Mouse (Mus musculus) forebrain, embryonic 12.5 days (tissue): ENCODE results near the gene Dgkg. TPM values are rescaled to one million over a fixed set of nuclear protein-coding genes. Genes with fewer than 3 reads are reported as not detected.

Experiments used
- ATAC-seq: fragments of 200-750 bp; cut with Nextera tagmentation; 2 replicates; pipeline ENCODE4 v1.8.0; 2017; ENCODE audit warnings: moderate TSS enrichment; ENCODE audit not compliant: low FRiP score
- H3K27ac ChIP-seq: fragments of 300-500 bp; sonication (generic); 2 replicates; pipeline ENCODE4 v1.5.1; 2016; ENCODE audit warnings: mild to moderate bottlenecking
- H3K27me3 ChIP-seq: fragments of 300-500 bp; sonication (generic); 2 replicates; pipeline ENCODE4 v1.6.1; 2016; ENCODE audit warnings: mild to moderate bottlenecking
- H3K36me3 ChIP-seq: fragments of 300-500 bp; sonication (generic); replicated peaks from 2 replicates; pipeline ENCODE4 v1.6.1; 2016; ENCODE audit warnings: mild to moderate bottlenecking
- H3K4me1 ChIP-seq: fragments of 300-500 bp; sonication (generic); 2 replicates; pipeline ENCODE4 v1.6.1; 2016
- H3K4me2 ChIP-seq: fragments of 300-500 bp; sonication (generic); 2 replicates; pipeline ENCODE4 v1.6.1; 2016; ENCODE audit warnings: mild to moderate bottlenecking, moderate library complexity
- H3K4me3 ChIP-seq: fragments of 300-500 bp; sonication (generic); replicated peaks from 2 replicates; pipeline ENCODE4 v1.5.1; 2016; ENCODE audit warnings: mild to moderate bottlenecking
- H3K9ac ChIP-seq: fragments of 300-500 bp; sonication (generic); 2 replicates; pipeline ENCODE4 v1.6.1; 2016; ENCODE audit warnings: mild to moderate bottlenecking
- H3K9me3 ChIP-seq: fragments of 300-500 bp; sonication (generic); 2 replicates; pipeline ENCODE4 v1.6.1; 2016
- WGBS: fragments of 180-500 bp; shearing (Covaris S2); methylation state at CpG from one replicate; pipeline ENCODE4 v1.1.7; 2016; 5-methylcytosine and 5-hydroxymethylcytosine counted together
- polyA plus RNA-seq: library from polyadenylated mRNA; unstranded; fragments of >200 nt; fragmentation: Nextera tagmentation; extraction: Ambion mirVana; gene quantifications from 2 replicates; pipeline ENCODE4 v1.2.1, GENCODE M21; 2016

Dgkg gene
- polyA plus RNA-seq, 1 experiment from 2014 or later: 0.17 TPM

DNA sequence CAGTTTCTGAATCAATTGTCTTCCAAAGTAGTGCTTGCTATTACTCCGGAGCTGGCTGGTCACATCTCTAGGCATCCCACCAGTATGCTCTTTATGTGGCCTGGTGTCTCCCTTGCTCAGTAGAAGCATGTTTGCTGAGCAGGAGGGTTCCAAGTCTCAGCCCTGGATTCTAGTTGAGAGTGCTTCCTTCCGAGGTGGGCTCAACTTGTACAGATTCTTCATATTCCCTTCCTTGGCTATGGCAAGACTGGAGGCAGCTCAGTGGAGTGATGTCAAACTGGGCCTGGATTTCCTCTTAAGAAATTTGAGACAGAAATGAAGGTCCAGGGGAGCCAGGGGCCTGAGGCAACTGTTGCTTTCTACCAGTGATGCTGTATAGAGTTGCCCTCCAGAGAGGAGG, 189.9 kb downstream of the Dgkg start:
- no peak for ATAC-seq
- 90% methylated on average over 2 of the region's 2 CpGs for WGBS

DNA sequence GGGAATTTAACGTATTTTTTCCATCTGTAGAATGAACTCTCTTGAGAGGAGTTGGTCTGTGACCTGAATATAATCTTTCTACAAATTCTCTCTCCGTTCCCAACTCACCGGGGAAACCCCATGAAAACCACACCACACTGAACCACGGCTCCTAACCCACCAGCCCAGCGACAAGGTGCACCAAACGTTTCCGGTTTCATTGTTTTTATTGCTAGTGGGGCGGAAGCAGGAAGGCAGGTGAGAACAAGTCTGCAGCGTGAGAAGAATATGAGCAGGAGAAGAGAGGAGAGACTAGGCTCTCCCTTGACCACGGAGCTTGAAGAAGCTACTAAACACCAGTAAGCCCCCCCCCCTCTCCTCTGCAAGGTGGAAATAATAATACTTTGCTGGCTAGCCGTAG, 190.6 kb downstream of the Dgkg start:
- no peaks in the 10 kb centered on the region for H3K27me3 ChIP-seq
- no peak overlapping the region for H3K27ac ChIP-seq
- WGBS: 89% methylated on average over 11 of the region's 11 CpGs
- no peak overlapping the region for H3K4me2 ChIP-seq
- H3K4me1 ChIP-seq: no peaks in the 10 kb centered on the region
- no peak for ATAC-seq
- H3K4me3 ChIP-seq: no peak overlapping the region
- H3K9ac ChIP-seq: no peak overlapping the region
- no peaks in the 10 kb centered on the region for H3K9me3 ChIP-seq
- no peaks in the 10 kb centered on the region for H3K36me3 ChIP-seq

More for the DNA sequence above, 189.9 kb downstream of the Dgkg start:
- no peaks in the 10 kb centered on the region for H3K36me3 ChIP-seq
- no peaks in the 10 kb centered on the region for H3K4me1 ChIP-seq
- H3K4me2 ChIP-seq: no peak overlapping the region
- no peaks in the 10 kb centered on the region for H3K27me3 ChIP-seq
- no peak overlapping the region for H3K4me3 ChIP-seq
- H3K9me3 ChIP-seq: no peaks in the 10 kb centered on the region
- H3K27ac ChIP-seq: no peak overlapping the region
- no peak overlapping the region for H3K9ac ChIP-seq

DNA sequence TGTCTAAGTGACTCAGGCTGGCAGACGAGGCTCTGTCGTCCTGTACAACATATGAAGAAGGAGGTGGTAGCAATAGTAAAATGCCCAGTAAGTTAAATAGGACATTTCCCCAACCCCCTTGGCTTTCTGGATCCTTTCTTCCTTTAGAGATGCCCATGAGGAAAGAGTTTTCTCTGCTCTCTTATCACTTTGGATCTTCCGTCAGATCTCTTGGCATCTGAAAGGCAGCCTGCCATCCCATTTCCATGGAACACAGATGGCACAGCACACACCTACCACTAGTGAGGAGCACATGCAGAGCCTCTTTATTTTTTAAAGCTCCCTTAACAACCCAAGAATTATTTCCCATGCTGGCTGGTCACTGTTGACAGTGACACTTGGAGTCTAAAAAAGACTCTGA, 194.8 kb downstream of the Dgkg start:
- Histone ChIP-seq H3K9ac (no peak overlapping the region), H3K4me3 (no peak overlapping the region), H3K9me3 (no peaks in the 10 kb centered on the region), H3K27me3 (no peaks in the 10 kb centered on the region), H3K36me3 (no peaks in the 10 kb centered on the region), H3K27ac (no peak overlapping the region), H3K4me2 (no peak overlapping the region), H3K4me1 (no peaks in the 10 kb centered on the region)
- ATAC-seq: no peak
- WGBS: 88% methylated on average over 3 of the region's 3 CpGs

DNA sequence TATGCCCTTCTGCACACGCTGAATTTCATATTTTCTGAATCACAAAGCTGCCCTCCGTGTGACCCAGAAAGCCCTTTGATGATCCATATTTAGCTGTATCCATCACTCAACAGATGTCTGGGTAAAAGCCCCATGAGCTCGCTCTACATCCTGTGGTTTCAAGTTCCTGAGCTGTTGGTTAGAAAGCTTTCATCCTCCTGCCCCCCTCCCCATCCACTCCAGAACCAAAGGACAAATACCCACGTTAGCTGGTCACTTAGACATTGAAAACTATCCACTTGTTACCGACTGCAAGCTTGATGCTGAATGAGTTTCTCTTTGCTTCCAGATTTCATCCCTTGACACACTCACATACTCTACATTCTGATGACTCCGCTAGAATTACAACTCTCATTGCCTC, 195.3 kb downstream of the Dgkg start:
- Histone ChIP-seq H3K9ac (no peak overlapping the region), H3K27me3 (no peaks in the 10 kb centered on the region), H3K4me3 (no peak overlapping the region), H3K36me3 (no peaks in the 10 kb centered on the region), H3K9me3 (no peaks in the 10 kb centered on the region), H3K4me2 (no peak overlapping the region), H3K4me1 (no peaks in the 10 kb centered on the region), H3K27ac (no peak overlapping the region)
- 83% methylated on average over 6 of the region's 6 CpGs for WGBS
- ATAC-seq: no peak

DNA sequence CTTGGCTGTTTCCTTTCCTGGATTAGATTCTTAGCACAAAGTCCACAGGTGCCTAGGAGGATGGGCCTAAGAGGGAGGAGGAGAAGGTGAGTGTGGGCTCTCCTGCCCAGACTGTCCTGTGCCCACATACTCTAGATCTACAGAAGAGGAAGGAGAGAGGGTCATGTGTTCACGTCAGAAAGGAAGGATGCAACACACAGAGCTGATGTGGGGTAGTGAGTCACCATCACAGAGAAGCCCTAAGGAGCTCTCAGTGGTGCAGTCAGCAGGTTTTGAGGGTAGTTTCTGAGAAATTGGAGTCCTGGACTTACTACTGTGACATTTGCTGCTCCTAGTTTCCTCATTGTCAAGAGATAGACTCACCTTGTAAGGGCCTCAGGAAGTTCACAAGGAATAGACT, 196.1 kb downstream of the Dgkg start:
- no peak overlapping the region for H3K4me3 ChIP-seq
- H3K4me1 ChIP-seq: no peaks in the 10 kb centered on the region
- H3K27me3 ChIP-seq: no peaks in the 10 kb centered on the region
- no peak overlapping the region for H3K27ac ChIP-seq
- no peak for ATAC-seq
- no peaks in the 10 kb centered on the region for H3K36me3 ChIP-seq
- 89% methylated on average over 1 of the region's 1 CpGs for WGBS
- no peak overlapping the region for H3K4me2 ChIP-seq
- H3K9me3 ChIP-seq: no peaks in the 10 kb centered on the region
- no peak overlapping the region for H3K9ac ChIP-seq

DNA sequence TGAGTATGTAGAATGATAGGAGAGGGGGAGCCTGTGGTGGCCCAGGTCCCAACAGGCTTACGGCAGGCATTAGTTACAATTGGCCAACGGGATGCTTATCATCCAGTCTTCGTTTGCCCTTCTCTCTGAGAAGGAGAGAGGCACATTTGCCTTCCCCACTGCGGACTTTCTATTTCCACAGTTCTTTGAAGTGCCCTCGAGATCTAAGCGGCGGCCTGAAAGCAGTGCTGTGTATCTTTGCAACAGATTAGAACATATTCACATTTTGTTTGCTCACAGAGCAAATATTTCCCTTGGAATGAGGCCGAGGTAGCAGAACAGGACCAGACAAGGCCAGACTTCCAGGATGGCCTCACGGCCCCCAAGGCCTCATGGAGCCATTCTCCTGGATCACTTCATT, 204.9 kb downstream of the Dgkg start:
- 88% methylated on average over 9 of the region's 9 CpGs for WGBS
- Histone ChIP-seq H3K27me3 (peaks cover 3% of the 10 kb centered on the region; the same call in 1 of the 2 replicates), H3K4me1 (no peaks in the 10 kb centered on the region), H3K36me3 (no peaks in the 10 kb centered on the region), H3K9ac (no peak overlapping the region), H3K27ac (no peak overlapping the region), H3K4me3 (no peak overlapping the region), H3K4me2 (no peak overlapping the region), H3K9me3 (no peaks in the 10 kb centered on the region)
- no peak for ATAC-seq

DNA sequence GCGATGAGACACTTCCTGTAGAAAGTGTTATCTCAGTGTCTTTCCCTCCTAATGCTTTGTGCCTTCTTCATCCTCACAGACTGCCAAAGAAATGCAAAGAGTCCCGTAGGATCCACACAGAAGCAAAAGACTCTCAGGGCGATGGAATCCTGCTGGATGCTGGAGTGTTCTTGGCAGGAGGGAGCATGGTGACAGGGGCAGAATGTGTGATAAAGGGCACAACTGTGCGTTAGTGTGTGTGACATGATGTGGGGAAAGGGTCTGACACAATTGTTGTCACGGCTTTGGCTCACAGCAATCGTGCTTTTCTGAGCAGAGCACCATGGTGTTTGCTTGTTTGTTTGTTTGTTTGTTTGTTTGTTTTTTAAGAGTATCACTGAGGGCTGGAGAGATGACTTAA, 208.9 kb downstream of the Dgkg start:
- ATAC-seq: no peak
- Histone ChIP-seq H3K4me2 (no peak overlapping the region), H3K9me3 (no peaks in the 10 kb centered on the region), H3K4me1 (no peaks in the 10 kb centered on the region), H3K9ac (no peak overlapping the region), H3K27ac (no peak overlapping the region), H3K36me3 (no peaks in the 10 kb centered on the region), H3K27me3 (peaks cover 12% of the 10 kb centered on the region), H3K4me3 (no peak overlapping the region)
- WGBS: 85% methylated on average over 6 of the region's 6 CpGs

DNA sequence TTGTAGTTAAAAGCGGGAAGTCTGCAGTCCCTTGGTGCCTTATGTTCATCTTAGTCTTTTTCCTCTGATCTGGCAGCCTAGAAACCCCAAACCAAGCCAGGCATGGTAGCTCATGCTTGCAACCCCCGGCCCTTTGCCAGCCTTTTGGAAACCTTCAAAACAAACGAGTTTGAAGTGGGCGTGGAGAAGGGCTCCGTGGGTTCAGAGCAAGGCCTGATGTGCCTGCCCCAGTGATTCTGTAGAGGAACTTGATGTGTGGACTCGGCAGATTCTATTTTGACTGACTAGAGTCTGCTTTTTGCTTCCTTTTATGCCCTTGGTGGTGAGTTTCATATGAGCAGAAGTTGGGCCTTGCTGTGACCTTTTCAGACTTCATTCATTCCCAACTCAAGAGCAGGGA, 212.2 kb downstream of the Dgkg start:
- Histone ChIP-seq H3K27ac (no peak overlapping the region), H3K27me3 (peaks cover 41% of the 10 kb centered on the region), H3K36me3 (no peaks in the 10 kb centered on the region), H3K4me2 (no peak overlapping the region), H3K9ac (no peak overlapping the region), H3K9me3 (no peaks in the 10 kb centered on the region), H3K4me3 (no peak overlapping the region), H3K4me1 (peaks cover 19% of the 10 kb centered on the region)
- 69% methylated on average over 6 of the region's 6 CpGs for whole genome bisulfite sequencing
- no peak for ATAC-seq

DNA sequence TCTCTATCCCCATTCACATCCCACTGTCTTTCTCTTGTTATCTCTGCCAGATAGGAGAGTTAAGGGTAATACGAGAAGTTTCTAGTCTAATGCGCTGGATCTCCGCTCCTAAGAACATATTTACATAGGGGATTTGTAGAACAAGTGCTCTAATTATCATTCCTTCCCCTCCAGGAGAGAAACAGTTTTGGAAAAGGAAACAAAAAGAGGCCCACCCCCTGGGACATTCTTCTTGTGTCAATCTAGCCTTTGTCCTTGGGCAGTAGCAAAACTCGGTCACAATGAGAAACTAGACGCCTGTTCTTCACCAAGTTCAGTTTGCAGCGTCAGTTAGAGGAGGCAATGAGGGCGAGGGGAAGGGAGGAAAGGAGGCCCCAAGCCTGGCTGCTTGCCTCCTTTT, 214.8 kb downstream of the Dgkg start:
- Histone ChIP-seq H3K4me3 (no peak overlapping the region), H3K27me3 (peaks cover 52% of the 10 kb centered on the region), H3K4me1 (peaks cover 28% of the 10 kb centered on the region), H3K4me2 (no peak overlapping the region), H3K27ac (no peak overlapping the region), H3K9ac (no peak overlapping the region), H3K36me3 (no peaks in the 10 kb centered on the region), H3K9me3 (no peaks in the 10 kb centered on the region)
- 11% methylated on average over 7 of the region's 7 CpGs for WGBS
- ATAC-seq: no peak

DNA sequence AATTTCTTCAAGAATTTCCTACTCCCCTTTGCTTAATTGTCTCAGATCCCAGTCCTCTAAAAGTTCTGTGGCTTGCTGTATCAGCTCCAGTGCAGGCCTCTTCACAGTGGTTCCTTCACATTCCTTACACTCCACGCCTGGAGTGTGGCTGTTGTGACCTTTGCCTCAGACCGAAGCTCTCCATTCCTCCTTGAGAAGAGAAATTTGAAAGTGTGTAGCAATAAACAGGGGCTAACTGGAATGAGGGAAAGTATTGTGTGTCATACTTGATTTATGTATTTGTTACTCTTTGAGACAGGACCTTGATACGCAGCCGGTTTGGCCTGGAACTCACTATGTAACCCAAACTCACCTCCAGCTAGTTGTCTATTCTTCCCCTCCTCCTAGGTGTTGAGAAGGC, 215.7 kb downstream of the Dgkg start:
- Histone ChIP-seq H3K4me1 (peaks cover 28% of the 10 kb centered on the region), H3K36me3 (no peaks in the 10 kb centered on the region), H3K9me3 (no peaks in the 10 kb centered on the region), H3K4me3 (no peak overlapping the region), H3K4me2 (no peak overlapping the region), H3K9ac (no peak overlapping the region), H3K27ac (no peak overlapping the region), H3K27me3 (peaks cover 60% of the 10 kb centered on the region)
- no peak for ATAC-seq
- 86% methylated on average over 4 of the region's 4 CpGs for WGBS

DNA sequence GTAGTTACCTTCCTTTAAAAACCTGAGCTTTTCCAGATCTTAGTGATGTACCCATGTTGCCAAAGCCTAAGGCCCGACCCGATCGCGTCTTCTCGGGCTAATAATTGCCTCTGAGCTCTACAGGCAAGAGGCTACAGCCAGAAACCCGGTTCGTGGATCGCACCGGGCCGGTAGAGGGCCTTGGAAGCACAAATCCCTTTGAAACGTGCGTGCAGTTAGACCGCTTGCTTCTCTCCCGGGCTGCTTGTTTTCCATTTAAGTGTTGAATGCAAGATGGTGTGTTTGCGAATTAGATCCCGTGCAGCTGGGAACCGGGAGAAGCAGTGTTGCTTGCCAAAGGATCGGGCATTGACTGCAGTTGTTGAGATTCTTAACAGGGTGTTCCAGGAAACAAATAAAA, 216.8 kb downstream of the Dgkg start:
- WGBS: under 1% methylated on average over 18 of the region's 18 CpGs
- H3K27me3 ChIP-seq: peaks cover 70% of the 10 kb centered on the region
- H3K27ac ChIP-seq: no peak overlapping the region
- H3K4me2 ChIP-seq: peak overlapping the region; percentile 98
- no peaks in the 10 kb centered on the region for H3K36me3 ChIP-seq
- no peaks in the 10 kb centered on the region for H3K9me3 ChIP-seq
- peaks cover 28% of the 10 kb centered on the region for H3K4me1 ChIP-seq
- H3K4me3 ChIP-seq: peak overlapping the region; percentile 71
- no peak overlapping the region for H3K9ac ChIP-seq
- no peak for ATAC-seq

DNA sequence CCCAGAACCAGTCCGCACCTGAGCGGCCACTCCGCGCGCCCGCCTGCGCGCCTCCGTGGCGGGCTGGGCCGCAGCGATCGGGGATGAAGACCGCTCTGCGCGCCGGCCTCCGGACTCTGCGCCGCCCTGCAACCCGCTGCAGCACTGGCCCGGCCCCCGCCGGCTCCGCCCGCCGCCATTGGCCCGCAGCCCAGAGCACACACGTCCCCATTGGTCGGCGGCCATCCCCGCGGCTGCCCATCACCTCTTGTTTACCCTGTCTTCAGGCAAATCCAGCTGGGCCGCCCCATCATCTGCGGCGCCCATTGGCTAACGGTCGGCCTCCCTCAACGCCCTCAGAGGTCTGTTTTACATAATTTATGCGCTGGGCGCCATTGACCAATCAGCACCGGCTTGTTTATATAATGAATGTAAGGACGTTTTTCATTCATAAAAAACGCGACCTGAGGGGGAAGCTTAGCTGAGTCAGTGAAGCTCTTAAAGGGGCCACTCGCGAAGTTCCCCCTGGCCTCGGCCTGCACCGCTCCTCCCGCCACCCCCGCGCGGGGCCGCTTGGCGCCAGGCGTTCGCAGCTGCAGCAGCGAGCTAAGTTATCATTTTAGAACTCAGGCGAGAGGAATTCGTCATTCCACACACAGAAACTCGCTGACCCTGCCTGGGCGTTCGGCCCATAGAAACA, 217.4 kb downstream of the Dgkg start, which contains the start of gene Etv5:
Etv5 (minus strand) TSS at position 221 of the 679 bp plus-strand sequence.
- Histone ChIP-seq H3K4me3 (peak within 1 kb of the TSS; percentile 71), H3K36me3 (no peaks in the 10 kb centered on the region), H3K4me1 (peaks cover 29% of the 10 kb centered on the region), H3K9ac (peak within 1 kb of the TSS; percentile 62), H3K27ac (peak within 1 kb of the TSS; percentile 59), H3K9me3 (no peaks in the 10 kb centered on the region), H3K27me3 (peaks cover 74% of the 10 kb centered on the region), H3K4me2 (peak within 1 kb of the TSS; percentile 98)
- ATAC-seq: peak; percentile 99
- WGBS: 0% methylated on average over 58 of the region's 63 CpGs
